16 mouse cellular contexts compared by ENCODE assay signal in genomic region chr13:29715241-29715841, GRCm38 (mm10).
DNase-seq lines count a peak whose midpoint lies in the region; ATAC-seq and TF ChIP-seq lines count a peak whose summit lies in the region.
"Had no signal": no experiment of that assay in that cellular context is flagged by ENCODE, and none has a peak within 500 bp of the region (broad histone marks: within the 10 kb centered on the region; RNA-seq: fewer than 3 reads in every experiment).

No protein-coding gene starts in this region.

- intact Hi-C loops in heart, postnatal 14 days (cut with DNase I) = no loop called here

- no peak for TF ChIP-seq POLR2A in brain, embryonic 14.5 days (IDR thresholded peaks at IDR 0.05; ENCODE audit: borderline replicate concordance, extremely low read depth, insufficient read depth, insufficient read length, poor library complexity, severe bottlenecking)

- H3K4me2 ChIP-seq in heart, embryonic 15.5 days = no peak overlapping the region
- H3K4me2 ChIP-seq in lung, embryonic 16.5 days (ENCODE audit: low read depth, low read length) = no peak overlapping the region
- H3K4me2 ChIP-seq: heart, embryonic 11.5 days; hindbrain, embryonic 13.5 days had no signal

- 70% methylated on average over 3 of the region's 3 CpGs for whole genome bisulfite sequencing in heart, embryonic 15.5 days
- 32% methylated on average over 3 of the region's 3 CpGs for WGBS in lung, embryonic 16.5 days
- WGBS in limb, embryonic 10.5 days = 65% methylated on average over 3 of the region's 3 CpGs

- H3K4me1 ChIP-seq in heart, embryonic 15.5 days (replicated peaks) = peaks cover 11% of the 10 kb centered on the region; the same call in 1 of the 2 replicates
- 0 out of 2 replicates have a peak, but pooled peaks cover 2% of the 10 kb centered on the region for H3K4me1 ChIP-seq in lung, embryonic 16.5 days (replicated peaks; ENCODE audit: control insufficient read depth, insufficient read depth, low read length)
- peaks cover 32% of the 10 kb centered on the region for H3K4me1 ChIP-seq in limb, embryonic 10.5 days
- H3K4me1 ChIP-seq: hindbrain, embryonic 13.5 days had no signal

- H3K9me3 ChIP-seq in heart, embryonic 15.5 days (replicated peaks) = no peaks in the 10 kb centered on the region
- H3K9me3 ChIP-seq in lung, embryonic 16.5 days (ENCODE audit: control insufficient read depth, low read length) = no peaks in the 10 kb centered on the region
- no peaks in the 10 kb centered on the region for H3K9me3 ChIP-seq in limb, embryonic 10.5 days (replicated peaks)
- H3K9me3 ChIP-seq: hindbrain, embryonic 13.5 days had no signal

- ATAC-seq in heart, embryonic 15.5 days (replicated peaks; ENCODE audit: insufficient number of reproducible peaks, insufficient read depth, low FRiP score, low read depth) = no peak
- ATAC-seq in lung, embryonic 16.5 days (ENCODE audit: low read depth) = peak; percentile 36; the same call in 1 of the 2 replicates

- H3K9ac ChIP-seq in heart, embryonic 15.5 days = no peak overlapping the region
- no peak overlapping the region for H3K9ac ChIP-seq in lung, embryonic 16.5 days (ENCODE audit: low read length)
- H3K9ac ChIP-seq: hindbrain, embryonic 13.5 days; liver, embryonic 14.5 days had no signal

- no peak for TF ChIP-seq CTCF in brain, embryonic 14.5 days (IDR thresholded peaks at IDR 0.05; ENCODE audit: borderline replicate concordance, extremely low read depth, insufficient read depth, insufficient read length)

- H3K27ac ChIP-seq in heart, embryonic 15.5 days = 0 out of 2 replicates have a peak overlapping the region, but pooled peaks have one; percentile 6
- H3K27ac ChIP-seq in lung, embryonic 16.5 days (ENCODE audit: low read length) = no peak overlapping the region; the same call in 1 of the 2 replicates
- peak overlapping the region; percentile 59; the same call in 1 of the 2 replicates for H3K27ac ChIP-seq in limb, embryonic 10.5 days
- H3K27ac ChIP-seq: hindbrain, embryonic 13.5 days; liver, embryonic 14.5 days had no signal

- H3K36me3 ChIP-seq in heart, embryonic 15.5 days = no peaks in the 10 kb centered on the region
- no peaks in the 10 kb centered on the region for H3K36me3 ChIP-seq in lung, embryonic 16.5 days (ENCODE audit: control insufficient read depth, insufficient read depth, low read length)
- no peaks in the 10 kb centered on the region for H3K36me3 ChIP-seq in limb, embryonic 10.5 days
- H3K36me3 ChIP-seq: hindbrain, embryonic 13.5 days had no signal

- no peak overlapping the region for H3K4me3 ChIP-seq in heart, embryonic 15.5 days
- no peak overlapping the region for H3K4me3 ChIP-seq in lung, embryonic 16.5 days (ENCODE audit: low read length)
- H3K4me3 ChIP-seq in limb, embryonic 10.5 days = no peak overlapping the region
- H3K4me3 ChIP-seq: hindbrain, embryonic 13.5 days had no signal

- no peak for DNase-seq in heart, postnatal 14 days
- no peak for DNase-seq in lung, adult 18-20 months
- peak; percentile 37 for DNase-seq in brain, embryonic 14.5 days (ENCODE audit: low read depth)
- no peak for DNase-seq in limb, embryonic 10.5 days (ENCODE audit: low spot score)
- no peak for DNase-seq in thymus, postnatal 25 days
- DNase-seq in layer of hippocampus, postnatal 10 days (ENCODE audit: low spot score in 2 of 2) = no peak
- DNase-seq: cerebellum, adult 2 months; gastrocnemius, postnatal 14 days; kidney, adult 8-10 months; right cerebral cortex, adult 18-20 months; thymus, adult 18-20 months had no signal

- H3K27me3 ChIP-seq in heart, embryonic 15.5 days = no peaks in the 10 kb centered on the region
- H3K27me3 ChIP-seq in lung, embryonic 16.5 days (ENCODE audit: control insufficient read depth, insufficient read depth, low read depth, low read length) = no peaks in the 10 kb centered on the region
- no peaks in the 10 kb centered on the region for H3K27me3 ChIP-seq in limb, embryonic 10.5 days (ENCODE audit: low read depth, poor library complexity, severe bottlenecking)
- H3K27me3 ChIP-seq: hindbrain, embryonic 13.5 days had no signal
